Mouse (Mus musculus) myocyte (in vitro differentiated cells): ENCODE measurements around the gene Pi4kb. TPM values are rescaled to one million over a fixed set of nuclear protein-coding genes. Genes with fewer than 3 reads are reported as not detected.

Experiments
- H3K27me3 ChIP-seq: one replicate; pipeline ENCODE4 v1.6.1; 2011; ENCODE audit not compliant: control insufficient read depth, insufficient read depth, insufficient read length
- H3K36me3 ChIP-seq: one replicate; pipeline ENCODE4 v1.6.1; 2011; ENCODE audit not compliant: control insufficient read depth, insufficient read depth
- H3K4me2 ChIP-seq: one replicate; pipeline ENCODE4 v1.6.1; 2011; ENCODE audit warnings: low read depth, control low read depth
- H3K4me3 ChIP-seq: one replicate; pipeline ENCODE4 v1.5.1; 2011; ENCODE audit warnings: mild to moderate bottlenecking, control low read depth, moderate library complexity
- H3K79me2 ChIP-seq: one replicate; pipeline ENCODE4 v1.6.1; 2011; ENCODE audit not compliant: control insufficient read depth, insufficient read depth
- H3ac ChIP-seq: one replicate; pipeline ENCODE4 v1.6.1; 2011; ENCODE audit not compliant: control insufficient read depth, insufficient read length
- CEBPB ChIP-seq: IDR thresholded peaks from 2 replicates; pipeline ENCODE4 v1.6.1; 2011; ENCODE audit warnings: mild to moderate bottlenecking, moderate library complexity; ENCODE audit not compliant: poor library complexity, insufficient read depth, severe bottlenecking
- E2F4 ChIP-seq: IDR thresholded peaks from one replicate; pipeline ENCODE4 v1.6.1; 2011; ENCODE audit warnings: mild to moderate bottlenecking, control low read depth, moderate library complexity; ENCODE audit not compliant: insufficient read depth
- MAX ChIP-seq: IDR thresholded peaks from one replicate; pipeline ENCODE4 v1.6.1; 2011; ENCODE audit warnings: low read depth, mild to moderate bottlenecking, control low read depth
- MYOD1 ChIP-seq, 3 experiments: IDR thresholded peaks; one replicate each; pipeline ENCODE4 v1.6.1; 2011; ENCODE audit warnings: control low read depth in 2 of 3, low read depth in 2 of 3, mild to moderate bottlenecking in 2 of 3, moderate library complexity in 1 of 3; ENCODE audit not compliant: insufficient read length in 2 of 3, control insufficient read depth in 1 of 3
- MYOG ChIP-seq, 3 experiments: IDR thresholded peaks; one replicate each; pipeline ENCODE4 v1.6.1; 2011; ENCODE audit warnings: control low read depth in 2 of 3, low read depth in 2 of 3, mild to moderate bottlenecking in 2 of 3; ENCODE audit not compliant: insufficient read length in 2 of 3, control insufficient read depth in 1 of 3, insufficient read depth in 1 of 3
- POLR2A ChIP-seq: IDR thresholded peaks from one replicate; pipeline ENCODE4 v1.6.1; 2011; ENCODE audit warnings: low read depth, mild to moderate bottlenecking, control low read depth, moderate library complexity; ENCODE audit not compliant: insufficient read length
- POLR2AphosphoS2 ChIP-seq: IDR thresholded peaks from one replicate; pipeline ENCODE4 v1.6.1; 2011; ENCODE audit warnings: low read depth, control low read depth; ENCODE audit not compliant: insufficient read length
- REST ChIP-seq: IDR thresholded peaks from one replicate; pipeline ENCODE4 v1.6.1; 2011; ENCODE audit warnings: mild to moderate bottlenecking, control low read depth, moderate library complexity; ENCODE audit not compliant: insufficient read depth, insufficient read length
- SRF ChIP-seq: IDR thresholded peaks from one replicate; pipeline ENCODE4 v1.6.1; 2011; ENCODE audit warnings: low read depth; ENCODE audit not compliant: control insufficient read depth, insufficient read length
- TCF12 ChIP-seq: IDR thresholded peaks from one replicate; pipeline ENCODE4 v1.6.1; 2011; ENCODE audit warnings: mild to moderate bottlenecking, control low read depth; ENCODE audit not compliant: poor library complexity, insufficient read depth, severe bottlenecking
- TCF3 ChIP-seq: IDR thresholded peaks from one replicate; pipeline ENCODE4 v1.6.1; 2011; ENCODE audit warnings: low read depth, control low read depth; ENCODE audit not compliant: insufficient read length
- USF1 ChIP-seq: IDR thresholded peaks from one replicate; pipeline ENCODE4 v1.6.1; 2011; ENCODE audit warnings: low read depth, mild to moderate bottlenecking, control low read depth, moderate library complexity
- polyA plus RNA-seq: library from polyadenylated mRNA; unstranded; fragments of >200 nt; fragmentation: generic; extraction: Trizol; gene quantifications from one replicate; pipeline ENCODE4 v1.2.1, GENCODE M21; 2012; ENCODE audit warnings: missing spikeins

The Pi4kb gene
- polyA plus RNA-seq, 1 experiment: 44.9 TPM

- H3K4me2 ChIP-seq: no peak overlapping the region
- no peak overlapping the region for H3ac ChIP-seq
- no peak overlapping the region for H3K4me3 ChIP-seq
- no peaks in the 10 kb centered on the region for H3K36me3 ChIP-seq
- H3K27me3 ChIP-seq: no peaks in the 10 kb centered on the region
- TF ChIP-seq MYOG (IDR thresholded peaks at IDR 0.05; ENCODE audit: control insufficient read depth in 1 of 3, insufficient read depth in 1 of 3, insufficient read length in 2 of 3, low read depth in 2 of 3) (peak; percentile 3 to 80 (median 61)), USF1 (no peak), CEBPB (no peak), REST (no peak), TCF12 (peak; percentile 46), POLR2AphosphoS2 (no peak), MAX (no peak), TCF3 (peak; percentile 10), MYOD1 (IDR thresholded peaks at IDR 0.05; ENCODE audit: control insufficient read depth in 1 of 3, insufficient read length in 2 of 3, low read depth in 2 of 3) (peak; percentile 13 to 90 (median 89)), E2F4 (no peak), POLR2A (no peak), SRF (no peak)
- no peaks in the 10 kb centered on the region for H3K79me2 ChIP-seq
Measured at GRCm38 (mm10) chr3:94958295-94958694, 16.2 kb upstream of the Pi4kb start.

GRCm38 (mm10) chr3:94959871-94960270, 14.7 kb upstream of the Pi4kb start:
- no peak overlapping the region for H3K4me2 ChIP-seq
- no peak for TF ChIP-seq MAX
- no peaks in the 10 kb centered on the region for H3K79me2 ChIP-seq
- H3K36me3 ChIP-seq: no peaks in the 10 kb centered on the region
- no peaks in the 10 kb centered on the region for H3K27me3 ChIP-seq
- H3K4me3 ChIP-seq: no peak overlapping the region
- H3ac ChIP-seq: no peak overlapping the region

GRCm38 (mm10) chr3:94960322-94960721, 14.2 kb upstream of the Pi4kb start:
- Histone ChIP-seq H3ac (no peak overlapping the region), H3K4me2 (no peak overlapping the region), H3K4me3 (no peak overlapping the region), H3K36me3 (no peaks in the 10 kb centered on the region), H3K27me3 (no peaks in the 10 kb centered on the region), H3K79me2 (no peaks in the 10 kb centered on the region)
- TF ChIP-seq SRF: no peak
- TF ChIP-seq POLR2AphosphoS2: peak; percentile 30

GRCm38 (mm10) chr3:94964989-94965388, 9.5 kb upstream of the Pi4kb start:
- Histone ChIP-seq H3K79me2 (no peaks in the 10 kb centered on the region), H3ac (no peak overlapping the region), H3K27me3 (no peaks in the 10 kb centered on the region), H3K4me2 (no peak overlapping the region), H3K36me3 (no peaks in the 10 kb centered on the region), H3K4me3 (no peak overlapping the region)
- TF ChIP-seq REST (no peak), E2F4 (no peak), POLR2A (no peak), MAX (no peak), MYOG (IDR thresholded peaks at IDR 0.05; ENCODE audit: control insufficient read depth in 1 of 3, insufficient read depth in 1 of 3, insufficient read length in 2 of 3, low read depth in 2 of 3) (no peak), SRF (no peak), TCF3 (no peak), USF1 (no peak), CEBPB (no peak), MYOD1 (IDR thresholded peaks at IDR 0.05; ENCODE audit: control insufficient read depth in 1 of 3, insufficient read length in 2 of 3, low read depth in 2 of 3) (no peak), POLR2AphosphoS2 (no peak), TCF12 (no peak)

DNA sequence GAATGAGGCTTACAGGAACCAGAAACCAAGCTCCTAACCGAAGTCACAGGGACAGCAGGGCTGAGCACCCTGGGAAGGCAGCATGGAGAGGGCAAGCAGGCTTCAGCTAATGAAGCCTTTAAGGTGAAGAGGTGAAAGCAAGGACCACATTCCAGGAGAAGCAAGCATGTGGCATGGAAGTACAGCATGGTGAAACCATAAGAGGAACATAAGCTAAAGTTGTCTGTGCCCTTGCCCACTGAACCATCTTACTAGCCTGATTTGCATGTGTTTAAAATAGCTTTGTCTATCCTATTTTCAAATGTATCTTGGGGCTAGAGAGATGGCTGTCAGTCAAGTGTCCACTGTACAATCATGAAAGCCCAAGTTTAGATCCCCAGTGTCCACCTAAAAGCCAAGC, 8.7 kb upstream of the Pi4kb start:
- Histone ChIP-seq H3K4me3 (no peak overlapping the region), H3K36me3 (no peaks in the 10 kb centered on the region), H3K27me3 (no peaks in the 10 kb centered on the region), H3ac (no peak overlapping the region), H3K79me2 (no peaks in the 10 kb centered on the region), H3K4me2 (no peak overlapping the region)
- TF ChIP-seq USF1 (no peak), E2F4 (no peak), MYOG (IDR thresholded peaks at IDR 0.05; ENCODE audit: control insufficient read depth in 1 of 3, insufficient read depth in 1 of 3, insufficient read length in 2 of 3, low read depth in 2 of 3) (no peak)

- H3ac ChIP-seq: no peak overlapping the region
- H3K36me3 ChIP-seq: no peaks in the 10 kb centered on the region
- H3K4me2 ChIP-seq: no peak overlapping the region
- no peak for TF ChIP-seq TCF12
- no peak for TF ChIP-seq POLR2A
- TF ChIP-seq SRF: no peak
- no peak for TF ChIP-seq REST
- TF ChIP-seq E2F4: no peak
- H3K27me3 ChIP-seq: no peaks in the 10 kb centered on the region
- H3K79me2 ChIP-seq: peaks cover 26% of the 10 kb centered on the region
- no peak overlapping the region for H3K4me3 ChIP-seq
Measured at GRCm38 (mm10) chr3:94972552-94972951, 2.0 kb upstream of the Pi4kb start.
